Mouse (Mus musculus): Measurements from ENCODE around the gene Ints11. TPM values are rescaled to one million over a fixed set of nuclear protein-coding genes. Genes with fewer than 3 reads are reported as not detected.

The Ints11 gene
- polyA plus RNA-seq, 1 experiment from 2014 or later, result 61.3 TPM

DNA sequence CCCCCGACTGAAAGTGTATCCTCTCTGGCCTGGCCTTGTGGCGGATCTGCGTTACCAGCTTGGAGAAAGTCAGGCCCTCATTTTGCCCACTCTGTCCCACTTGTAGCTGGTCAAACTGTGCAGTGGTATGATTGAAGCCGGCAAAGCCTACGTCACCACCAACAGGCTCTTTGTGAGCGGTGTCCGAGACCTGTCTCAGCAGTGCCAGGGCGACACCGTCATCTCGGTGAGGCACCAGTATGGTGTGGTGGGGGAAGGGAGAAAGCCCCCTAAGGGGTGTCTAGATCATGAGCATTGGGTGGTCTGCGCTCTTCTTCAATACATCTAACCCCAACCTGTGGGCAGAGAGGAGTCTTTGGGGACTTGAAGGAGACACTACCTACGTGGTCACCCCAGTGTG lies 27.1 kb downstream of the Ints11 start:
- WGBS, result 94% methylated on average over 12 of the region's 12 CpGs
- H3K4me3 ChIP-seq (replicated peaks), result no peak overlapping the region
- ATAC-seq, result no peak
- H3K27ac ChIP-seq, result no peak overlapping the region
- H3K36me3 ChIP-seq, result peaks cover 3% of the 10 kb centered on the region; the same call in 1 of the 2 replicates
- H3K9me3 ChIP-seq, result no peaks in the 10 kb centered on the region
- H3K4me2 ChIP-seq (replicated peaks), result no peak overlapping the region
- peaks cover 32% of the 10 kb centered on the region for H3K4me1 ChIP-seq (replicated peaks)
- no peak overlapping the region for H3K9ac ChIP-seq
- H3K27me3 ChIP-seq (replicated peaks), result no peaks in the 10 kb centered on the region

GRCm38 (mm10) chr4:155898318-155898717 lies 29.0 kb downstream of the Ints11 start:
- WGBS, result 95% methylated on average over 2 of the region's 2 CpGs
- H3K27ac ChIP-seq, result no peak overlapping the region
- no peaks in the 10 kb centered on the region for H3K27me3 ChIP-seq (replicated peaks)
- no peak for ATAC-seq
- no peak overlapping the region for H3K4me2 ChIP-seq (replicated peaks)
- peaks cover 21% of the 10 kb centered on the region for H3K36me3 ChIP-seq
- H3K9me3 ChIP-seq, result no peaks in the 10 kb centered on the region
- peaks cover 24% of the 10 kb centered on the region for H3K4me1 ChIP-seq (replicated peaks)
- no peak overlapping the region for H3K4me3 ChIP-seq (replicated peaks)
- no peak overlapping the region for H3K9ac ChIP-seq

GRCm38 (mm10) chr4:155899355-155899754 lies 30.0 kb downstream of the Ints11 start:
- H3K36me3 ChIP-seq, result peaks cover 25% of the 10 kb centered on the region

GRCm38 (mm10) chr4:155901205-155901604 lies 31.9 kb downstream of the Ints11 start:
- Histone ChIP-seq H3K4me3 (replicated peaks) (no peak overlapping the region), H3K9me3 (no peaks in the 10 kb centered on the region), H3K27ac (no peak overlapping the region), H3K27me3 (replicated peaks) (no peaks in the 10 kb centered on the region), H3K4me1 (replicated peaks) (no peaks in the 10 kb centered on the region), H3K36me3 (peaks cover 28% of the 10 kb centered on the region), H3K4me2 (replicated peaks) (no peak overlapping the region), H3K9ac (no peak overlapping the region)
- ATAC-seq, result no peak
- WGBS, result 73% methylated on average over 3 of the region's 3 CpGs

More at GRCm38 (mm10) chr4:155899355-155899754, 30.0 kb downstream of the Ints11 start:
- Histone ChIP-seq H3K27ac (no peak overlapping the region), H3K27me3 (replicated peaks) (no peaks in the 10 kb centered on the region), H3K9me3 (no peaks in the 10 kb centered on the region), H3K4me3 (replicated peaks) (no peak overlapping the region), H3K4me2 (replicated peaks) (no peak overlapping the region), H3K9ac (no peak overlapping the region), H3K4me1 (replicated peaks) (peaks cover 15% of the 10 kb centered on the region)
- 93% methylated on average over 7 of the region's 7 CpGs for WGBS
- no peak for ATAC-seq

DNA sequence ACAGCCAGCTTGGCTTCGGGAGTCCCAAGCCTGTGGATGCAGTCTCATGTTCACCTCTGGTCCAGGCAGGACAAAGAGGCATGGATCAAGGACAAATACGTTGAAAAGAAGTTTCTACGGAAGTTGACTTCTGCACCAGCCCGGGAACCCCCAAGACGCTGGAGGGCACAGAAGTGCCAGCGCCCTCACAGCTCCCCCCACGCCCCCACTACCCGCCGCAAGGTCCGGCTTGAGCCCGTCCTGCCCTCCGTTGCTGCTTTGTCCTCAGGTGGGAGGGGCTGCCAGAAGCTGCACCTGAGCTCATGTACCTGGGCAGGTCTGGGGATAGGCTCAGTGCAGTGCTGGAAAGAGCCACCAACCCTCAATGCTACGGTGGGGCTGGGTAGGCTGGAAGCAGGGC lies 33.9 kb downstream of the Ints11 start:
- 94% methylated on average over 13 of the region's 13 CpGs for WGBS
- no peak for ATAC-seq
- Histone ChIP-seq H3K4me3 (replicated peaks) (no peak overlapping the region), H3K27me3 (replicated peaks) (no peaks in the 10 kb centered on the region), H3K36me3 (peaks cover 28% of the 10 kb centered on the region), H3K4me1 (replicated peaks) (no peaks in the 10 kb centered on the region), H3K4me2 (replicated peaks) (no peak overlapping the region), H3K9me3 (no peaks in the 10 kb centered on the region), H3K27ac (no peak overlapping the region), H3K9ac (no peak overlapping the region)

GRCm38 (mm10) chr4:155904318-155905102 lies 35.2 kb downstream of the Ints11 start:
- no peaks in the 10 kb centered on the region for H3K9me3 ChIP-seq
- 88% methylated on average over 13 of the region's 13 CpGs for WGBS
- H3K4me2 ChIP-seq (replicated peaks), result no peak overlapping the region
- no peak overlapping the region for H3K4me3 ChIP-seq (replicated peaks)
- no peak for ATAC-seq
- no peak overlapping the region for H3K9ac ChIP-seq
- no peaks in the 10 kb centered on the region for H3K4me1 ChIP-seq (replicated peaks)
- H3K27ac ChIP-seq, result no peak overlapping the region
- H3K27me3 ChIP-seq (replicated peaks), result no peaks in the 10 kb centered on the region
- peaks cover 26% of the 10 kb centered on the region for H3K36me3 ChIP-seq

GRCm38 (mm10) chr4:155905634-155906033 lies 36.3 kb downstream of the Ints11 start:
- peaks cover 26% of the 10 kb centered on the region for H3K36me3 ChIP-seq

DNA sequence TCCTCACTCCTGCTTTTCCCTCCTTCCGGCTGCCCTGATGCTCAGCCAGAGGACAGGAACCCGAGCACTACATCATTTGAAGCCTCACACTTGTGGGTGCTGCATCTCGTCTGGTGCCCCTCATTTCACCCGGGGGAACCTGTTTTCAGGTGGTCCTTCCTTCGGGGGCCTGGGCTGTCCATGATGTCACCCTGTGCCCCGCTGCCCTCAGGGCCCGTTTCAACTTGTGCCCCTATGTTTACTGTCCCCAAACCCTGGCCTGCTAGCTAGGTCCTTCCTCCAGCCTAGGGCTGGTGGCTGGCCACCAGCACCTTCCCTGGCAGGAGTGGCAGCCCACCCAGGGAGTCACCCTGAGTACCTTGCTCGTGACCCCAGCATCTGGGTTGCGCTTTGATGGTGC lies 36.8 kb downstream of the Ints11 start:
- Histone ChIP-seq H3K9ac (no peak overlapping the region), H3K9me3 (no peaks in the 10 kb centered on the region), H3K36me3 (peaks cover 26% of the 10 kb centered on the region), H3K27me3 (replicated peaks) (no peaks in the 10 kb centered on the region), H3K27ac (no peak overlapping the region), H3K4me3 (replicated peaks) (no peak overlapping the region), H3K4me1 (replicated peaks) (no peaks in the 10 kb centered on the region), H3K4me2 (replicated peaks) (no peak overlapping the region)
- whole genome bisulfite sequencing, result 84% methylated on average over 9 of the region's 9 CpGs
- ATAC-seq, result no peak

More at GRCm38 (mm10) chr4:155905634-155906033, 36.3 kb downstream of the Ints11 start:
- no peak for ATAC-seq
- H3K27me3 ChIP-seq (replicated peaks), result no peaks in the 10 kb centered on the region
- no peak overlapping the region for H3K27ac ChIP-seq
- H3K9ac ChIP-seq, result no peak overlapping the region
- WGBS, result 85% methylated on average over 13 of the region's 13 CpGs
- H3K4me2 ChIP-seq (replicated peaks), result no peak overlapping the region
- no peak overlapping the region for H3K4me3 ChIP-seq (replicated peaks)
- H3K4me1 ChIP-seq (replicated peaks), result no peaks in the 10 kb centered on the region
- no peaks in the 10 kb centered on the region for H3K9me3 ChIP-seq

DNA sequence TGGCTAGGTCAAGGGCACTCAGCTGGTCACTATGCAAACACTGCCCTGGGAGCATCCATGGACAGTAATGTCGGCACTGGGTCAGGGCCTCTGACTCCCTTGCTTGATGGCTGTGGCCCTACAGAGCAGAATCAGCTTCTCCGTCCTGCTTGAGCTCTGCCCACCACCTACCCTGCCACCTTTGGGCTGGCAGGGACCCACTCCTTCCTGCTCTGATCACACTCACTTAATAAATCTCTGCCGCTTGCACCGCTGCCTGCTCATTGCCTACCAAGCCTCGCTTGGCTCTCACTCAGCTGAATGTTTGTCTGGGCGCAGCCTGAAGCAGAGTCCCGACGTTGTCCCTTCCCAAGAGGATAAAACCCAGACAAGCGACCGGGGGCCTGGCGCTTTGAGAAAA lies 37.7 kb downstream of the Ints11 start:
- Histone ChIP-seq H3K4me3 (replicated peaks) (no peak overlapping the region), H3K4me2 (replicated peaks) (no peak overlapping the region), H3K9ac (no peak overlapping the region), H3K9me3 (no peaks in the 10 kb centered on the region), H3K4me1 (replicated peaks) (no peaks in the 10 kb centered on the region), H3K27ac (no peak overlapping the region), H3K36me3 (peaks cover 20% of the 10 kb centered on the region), H3K27me3 (replicated peaks) (no peaks in the 10 kb centered on the region)
- WGBS, result 85% methylated on average over 11 of the region's 11 CpGs
- ATAC-seq, result no peak

DNA sequence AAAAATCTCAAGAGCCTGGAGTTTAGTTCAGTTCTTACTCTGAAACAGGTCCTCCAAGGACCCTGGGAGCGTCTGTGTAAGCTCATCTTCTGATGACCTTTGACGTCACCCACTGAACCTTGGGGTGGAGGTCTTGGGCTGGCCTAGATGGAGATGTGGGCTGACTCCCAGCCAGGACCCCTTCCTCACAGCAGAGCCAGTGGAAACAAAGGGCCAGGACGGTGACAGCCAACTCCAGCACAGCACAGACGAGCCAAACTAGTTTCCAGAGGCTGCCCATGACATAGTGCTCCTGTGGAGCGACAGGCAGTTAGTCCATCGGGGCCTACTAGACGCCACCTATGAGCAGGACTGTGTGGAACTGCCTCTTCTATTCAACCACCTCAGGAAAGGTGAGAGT lies 38.9 kb downstream of the Ints11 start:
- H3K9me3 ChIP-seq, result no peaks in the 10 kb centered on the region
- H3K4me2 ChIP-seq (replicated peaks), result no peak overlapping the region
- H3K4me1 ChIP-seq (replicated peaks), result no peaks in the 10 kb centered on the region
- no peak overlapping the region for H3K27ac ChIP-seq
- H3K36me3 ChIP-seq, result peaks cover 7% of the 10 kb centered on the region
- H3K9ac ChIP-seq, result no peak overlapping the region
- no peak for ATAC-seq
- no peak overlapping the region for H3K4me3 ChIP-seq (replicated peaks)
- 72% methylated on average over 7 of the region's 7 CpGs for WGBS
- H3K27me3 ChIP-seq (replicated peaks), result no peaks in the 10 kb centered on the region

DNA sequence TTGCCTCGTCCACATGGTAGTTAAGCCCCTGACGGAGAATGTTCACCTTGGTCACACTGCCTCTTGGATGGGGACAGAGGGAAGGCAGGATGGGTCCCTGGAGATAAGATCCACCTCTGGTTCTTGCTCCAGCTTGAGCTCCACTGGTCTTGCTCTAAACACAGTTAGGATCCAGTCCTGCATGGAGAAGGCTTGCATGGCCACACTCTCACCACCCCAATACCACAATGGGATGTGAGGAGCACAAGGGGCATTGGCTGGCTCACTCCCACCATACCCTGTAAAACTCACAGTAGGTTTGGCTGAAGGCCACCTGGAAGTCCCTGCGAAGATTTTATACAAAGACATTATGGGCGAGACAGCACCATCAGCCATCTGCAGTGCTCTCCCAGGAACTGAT lies 39.4 kb downstream of the Ints11 start:
- no peak overlapping the region for H3K4me2 ChIP-seq (replicated peaks)
- peaks cover 3% of the 10 kb centered on the region for H3K36me3 ChIP-seq
- no peaks in the 10 kb centered on the region for H3K4me1 ChIP-seq (replicated peaks)
- H3K27ac ChIP-seq, result no peak overlapping the region
- no peak for ATAC-seq
- WGBS, result 86% methylated on average over 4 of the region's 4 CpGs
- no peaks in the 10 kb centered on the region for H3K9me3 ChIP-seq
- H3K27me3 ChIP-seq (replicated peaks), result no peaks in the 10 kb centered on the region
- no peak overlapping the region for H3K4me3 ChIP-seq (replicated peaks)
- no peak overlapping the region for H3K9ac ChIP-seq

DNA sequence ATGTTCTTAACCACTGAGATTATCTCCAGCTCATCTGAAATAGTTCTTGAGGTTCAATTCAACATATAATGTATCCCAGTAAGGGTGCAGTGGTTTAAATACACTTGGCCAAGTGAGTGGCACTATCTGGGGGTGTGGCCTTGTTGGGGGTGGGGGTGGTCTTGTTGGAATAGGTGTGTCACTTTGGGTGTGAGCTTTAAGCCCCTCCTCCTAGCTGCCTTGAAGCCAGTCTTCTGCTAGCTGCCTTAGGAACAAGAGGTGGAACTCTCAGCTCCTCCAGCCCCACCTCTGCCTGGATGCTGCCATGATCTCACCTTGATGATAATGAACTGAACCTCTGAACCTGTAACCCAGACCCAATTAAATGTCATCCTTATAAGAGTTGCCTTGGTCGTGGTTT lies 62.7 kb downstream of the Ints11 start:
- Histone ChIP-seq H3K9ac (no peak overlapping the region), H3K9me3 (no peaks in the 10 kb centered on the region), H3K4me1 (replicated peaks) (no peaks in the 10 kb centered on the region), H3K27me3 (replicated peaks) (0 out of 2 replicates have a peak, but pooled peaks cover under 1% of the 10 kb centered on the region), H3K36me3 (no peaks in the 10 kb centered on the region), H3K27ac (no peak overlapping the region), H3K4me3 (replicated peaks) (no peak overlapping the region), H3K4me2 (replicated peaks) (no peak overlapping the region)
- no peak for ATAC-seq
- WGBS, result 67% methylated on average over 1 of the region's 1 CpGs
